Mouse (Mus musculus) thymus, adult 2 months (tissue): ENCODE measurements around the gene Slc4a4.

ENCODE experiments used
- CTCF ChIP-seq: fragments of 200-500 bp; IDR thresholded peaks from 2 replicates; pipeline ENCODE4 v1.5.1; 2012; ENCODE audit warnings: mild to moderate bottlenecking, control low read depth, low read length, moderate library complexity, borderline replicate concordance; ENCODE audit not compliant: control insufficient read depth, poor library complexity, insufficient read depth; ENCODE audit errors: extremely low read depth
- POLR2A ChIP-seq: fragments of 200-500 bp; IDR thresholded peaks from 2 replicates; pipeline ENCODE4 v1.6.1; 2012; ENCODE audit warnings: mild to moderate bottlenecking, low read length, control low read depth, moderate library complexity; ENCODE audit not compliant: control insufficient read depth, poor library complexity, insufficient read depth; ENCODE audit errors: extremely low read depth

DNA sequence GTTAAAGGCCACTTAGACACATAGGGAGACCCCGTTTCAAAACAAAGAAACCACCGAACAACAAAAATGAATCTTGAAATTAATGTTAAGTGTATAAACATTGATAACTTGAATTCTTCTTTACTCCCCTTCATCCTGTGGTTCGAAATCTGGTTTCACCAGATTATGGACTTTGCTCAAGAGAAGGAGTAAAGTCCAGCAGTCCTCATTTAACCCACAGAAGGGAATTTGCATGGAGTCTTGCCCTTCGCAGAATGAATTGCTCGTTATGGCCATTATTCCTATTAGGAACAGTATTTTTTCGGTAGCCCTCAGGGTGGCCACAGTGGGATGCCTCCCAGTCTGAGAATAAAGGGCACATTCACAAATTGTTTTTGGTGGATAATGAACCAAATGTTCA lies 131.9 kb downstream of the Slc4a4 start:
- no peak for TF ChIP-seq POLR2A
- no peak for TF ChIP-seq CTCF
